Mouse (Mus musculus) lung, postnatal 0 days (tissue): ENCODE results near the gene Nt5dc3. TPM values are rescaled to one million over a fixed set of nuclear protein-coding genes. Genes with fewer than 3 reads are reported as not detected.

ENCODE experiments used
- ATAC-seq: fragments of 200-750 bp; cut with Nextera tagmentation; 2 replicates; pipeline ENCODE4 v1.8.0; 2017; ENCODE audit warnings: moderate library complexity
- DNase-seq: peaks from one replicate; pipeline ENCODE4 v3.0.0-alpha.2; 2016; ENCODE audit warnings: low spot score
- H3K27ac ChIP-seq: fragments of 300-500 bp; sonication (generic); 2 replicates; pipeline ENCODE4 v1.5.1; 2014; ENCODE audit warnings: antibody characterized with exemption, mild to moderate bottlenecking, low read length, mixed read lengths
- H3K27me3 ChIP-seq: fragments of 300-500 bp; sonication (generic); replicated peaks from 2 replicates; pipeline ENCODE4 v1.6.1; 2014; ENCODE audit warnings: low read length, mixed read lengths; ENCODE audit not compliant: insufficient read depth
- H3K36me3 ChIP-seq: fragments of 300-500 bp; sonication (generic); 2 replicates; pipeline ENCODE4 v1.6.1; 2014; ENCODE audit warnings: low read length, mixed read lengths; ENCODE audit not compliant: insufficient read depth
- H3K4me1 ChIP-seq: fragments of 300-500 bp; sonication (generic); 2 replicates; pipeline ENCODE4 v1.6.1; 2014; ENCODE audit warnings: antibody characterized with exemption, low read depth, low read length, mixed read lengths; ENCODE audit not compliant: insufficient read depth
- H3K4me2 ChIP-seq: fragments of 300-500 bp; sonication (generic); replicated peaks from 2 replicates; pipeline ENCODE4 v1.6.1; 2014; ENCODE audit warnings: low read depth, mild to moderate bottlenecking, low read length, moderate library complexity, mixed read lengths
- H3K4me3 ChIP-seq: fragments of 300-500 bp; sonication (generic); 2 replicates; pipeline ENCODE4 v1.5.1; 2014; ENCODE audit warnings: low read depth, low read length
- H3K9ac ChIP-seq: fragments of 300-500 bp; sonication (generic); replicated peaks from 2 replicates; pipeline ENCODE4 v1.6.1; 2014; ENCODE audit warnings: low read depth, mild to moderate bottlenecking
- H3K9me3 ChIP-seq: fragments of 300-500 bp; sonication (generic); 2 replicates; pipeline ENCODE4 v1.6.1; 2016; ENCODE audit warnings: low read length, mixed read lengths
- CTCF ChIP-seq: IDR thresholded peaks from 2 replicates; pipeline ENCODE4 v1.5.1; 2016; ENCODE audit warnings: antibody characterized with exemption, mild to moderate bottlenecking
- EP300 ChIP-seq: IDR thresholded peaks from 2 replicates; pipeline ENCODE4 v1.6.1; 2016; ENCODE audit warnings: antibody characterized with exemption, mild to moderate bottlenecking, control low read depth
- WGBS: fragments of 180-500 bp; shearing (Covaris S2); extraction: QIAGEN DNeasy Blood & Tissue Kit; methylation state at CpG from one replicate; pipeline ENCODE4 v1.1.7; 2014; 5-methylcytosine and 5-hydroxymethylcytosine counted together
- polyA plus RNA-seq: library from polyadenylated mRNA; unstranded; fragments of >200 nt; fragmentation: Nextera tagmentation; extraction: Ambion mirVana; gene quantifications from 2 replicates; pipeline ENCODE4 v1.2.1, GENCODE M21; 2015

The Nt5dc3 gene
- 1.2 and 1.3 TPM in 2 replicates for polyA plus RNA-seq

- Histone ChIP-seq H3K27me3 (no peaks in the 10 kb centered on the region), H3K9ac (peak within 1 kb of the TSS; percentile 37), H3K4me1 (0 out of 2 replicates have a peak, but pooled peaks cover 4% of the 10 kb centered on the region), H3K9me3 (no peaks in the 10 kb centered on the region), H3K4me3 (peak within 1 kb of the TSS; percentile 76), H3K27ac (peak within 1 kb of the TSS; percentile 83), H3K4me2 (peak within 1 kb of the TSS; percentile 97), H3K36me3 (no peaks in the 10 kb centered on the region)
- ATAC-seq (peak; percentile 96), DNase-seq (peak; percentile 100)
- TF ChIP-seq CTCF (no peak), EP300 (no peak; the same call in none of the 2 replicates)
- under 1% methylated on average over 40 of the region's 44 CpGs for WGBS
Measured at GRCm38 (mm10) chr10:86778398-86779116, at the start of gene Nt5dc3. Nt5dc3 (plus strand) TSS chr10:86779005.

- Histone ChIP-seq H3K4me2 (peak overlapping the region; percentile 65), H3K36me3 (no peaks in the 10 kb centered on the region), H3K27ac (no peak overlapping the region), H3K4me1 (peaks cover 8% of the 10 kb centered on the region; the same call in 1 of the 2 replicates), H3K27me3 (no peaks in the 10 kb centered on the region), H3K4me3 (peak overlapping the region; percentile 41), H3K9me3 (no peaks in the 10 kb centered on the region), H3K9ac (0 out of 2 replicates have a peak overlapping the region, but pooled peaks have one; percentile 36)
- DNase-seq (peak; percentile 83), ATAC-seq (peak; percentile 50)
- TF ChIP-seq CTCF = peak; percentile 86
- TF ChIP-seq EP300 = no peak
- WGBS = 8% methylated on average over 22 of the region's 22 CpGs
Measured at GRCm38 (mm10) chr10:86730823-86731499, 47.8 kb upstream of the Nt5dc3 start.

- 31% methylated on average over 2 of the region's 2 CpGs for WGBS
- no peaks in the 10 kb centered on the region for H3K36me3 ChIP-seq
- TF ChIP-seq EP300 (no peak), CTCF (no peak)
- H3K4me1 ChIP-seq = peaks cover 8% of the 10 kb centered on the region; the same call in 1 of the 2 replicates
- no peak overlapping the region for H3K27ac ChIP-seq
- no peak overlapping the region for H3K4me3 ChIP-seq
- H3K27me3 ChIP-seq = no peaks in the 10 kb centered on the region
- no peak overlapping the region for H3K4me2 ChIP-seq
- DNase-seq (no peak), ATAC-seq (no peak)
- no peaks in the 10 kb centered on the region for H3K9me3 ChIP-seq
- H3K9ac ChIP-seq = no peak overlapping the region
Measured at GRCm38 (mm10) chr10:86731500-86731863, 47.3 kb upstream of the Nt5dc3 start.

- H3K27me3 ChIP-seq = no peaks in the 10 kb centered on the region
- H3K27ac ChIP-seq = no peak overlapping the region
- no peak overlapping the region for H3K4me3 ChIP-seq
- TF ChIP-seq CTCF (no peak), EP300 (no peak)
- DNase-seq (no peak), ATAC-seq (no peak)
- H3K9me3 ChIP-seq = no peaks in the 10 kb centered on the region
- H3K4me2 ChIP-seq = no peak overlapping the region
- H3K36me3 ChIP-seq = no peaks in the 10 kb centered on the region
- WGBS = 82% methylated on average over 4 of the region's 4 CpGs
- no peak overlapping the region for H3K9ac ChIP-seq
- H3K4me1 ChIP-seq = no peaks in the 10 kb centered on the region
Measured at GRCm38 (mm10) chr10:86735036-86735435, 43.8 kb upstream of the Nt5dc3 start.

- H3K27me3 ChIP-seq = no peaks in the 10 kb centered on the region
- H3K36me3 ChIP-seq = no peaks in the 10 kb centered on the region
- WGBS = 82% methylated on average over 2 of the region's 2 CpGs
- no peak overlapping the region for H3K4me2 ChIP-seq
- no peak for DNase-seq
- no peak overlapping the region for H3K27ac ChIP-seq
- TF ChIP-seq EP300 = no peak
- TF ChIP-seq CTCF = no peak
- no peaks in the 10 kb centered on the region for H3K4me1 ChIP-seq
- H3K9ac ChIP-seq = no peak overlapping the region
- ATAC-seq = no peak
- H3K4me3 ChIP-seq = no peak overlapping the region
- H3K9me3 ChIP-seq = no peaks in the 10 kb centered on the region
Measured at GRCm38 (mm10) chr10:86742918-86743317, 35.9 kb upstream of the Nt5dc3 start.

GRCm38 (mm10) chr10:86744306-86744705 is 34.5 kb upstream of the Nt5dc3 start:
- TF ChIP-seq EP300 (no peak), CTCF (no peak)
- ATAC-seq (no peak), DNase-seq (no peak)
- H3K9me3 ChIP-seq = no peaks in the 10 kb centered on the region
- H3K36me3 ChIP-seq = no peaks in the 10 kb centered on the region
- no peak overlapping the region for H3K4me3 ChIP-seq
- no peaks in the 10 kb centered on the region for H3K4me1 ChIP-seq
- no peak overlapping the region for H3K27ac ChIP-seq
- 87% methylated on average over 7 of the region's 7 CpGs for WGBS
- H3K9ac ChIP-seq = no peak overlapping the region
- no peaks in the 10 kb centered on the region for H3K27me3 ChIP-seq
- H3K4me2 ChIP-seq = no peak overlapping the region
